Mouse (Mus musculus): Measurements from ENCODE around the gene Keap1. TPM values are rescaled to one million over a fixed set of nuclear protein-coding genes. Genes with fewer than 3 reads are reported as not detected.
"Not testable (repeated sequence)": the region's sequence is repeated elsewhere in the genome, so short reads cannot be mapped to it uniquely, and the experiment has no call there.

Gene Keap1
- polyA plus RNA-seq, 1 experiment = 55.4 TPM

DNA sequence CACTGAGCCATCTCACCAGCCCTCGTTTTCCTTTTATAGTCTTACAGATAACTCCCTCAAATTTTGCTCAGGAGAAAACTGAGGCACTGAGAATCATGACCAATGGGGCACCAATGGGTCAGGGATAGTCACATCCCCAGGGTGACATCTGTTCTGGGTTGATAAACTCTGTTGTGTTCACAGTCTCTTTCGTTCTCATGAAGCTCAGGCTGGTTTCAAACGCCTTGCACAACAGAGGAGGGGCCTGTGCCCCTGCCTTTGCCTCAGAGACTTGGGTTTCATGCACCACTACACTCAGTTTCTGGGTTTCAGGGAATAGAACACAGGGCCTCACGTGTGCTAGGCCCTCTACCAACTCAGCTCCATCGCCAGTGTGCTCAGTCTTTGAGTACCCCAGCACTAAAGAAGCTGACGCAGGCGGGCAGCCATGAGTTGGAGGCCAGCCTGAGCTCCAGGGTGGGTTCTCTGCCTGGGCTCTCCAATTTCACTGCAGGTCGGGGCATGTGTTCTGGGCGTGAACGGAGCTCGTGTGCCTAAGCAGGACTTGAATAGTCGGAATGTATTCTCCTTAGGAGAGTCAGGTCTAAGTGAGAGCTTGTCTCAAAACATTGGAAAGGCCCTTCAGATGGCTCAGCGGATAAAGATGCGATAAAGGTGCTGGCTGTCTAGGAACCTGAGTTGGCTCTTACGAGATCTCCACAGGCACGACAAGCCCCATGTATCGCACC lies 25.3 kb upstream of the Keap1 start:
- no peak for TF ChIP-seq POLR2A (IDR thresholded peaks at IDR 0.05; ENCODE audit: low read depth, low read length)
- no peak for TF ChIP-seq CTCF (IDR thresholded peaks at IDR 0.05; ENCODE audit: extremely low read depth, insufficient read depth, insufficient read length, insufficient replicate concordance)
- Histone ChIP-seq H3K4me3 (ENCODE audit: extremely low read depth, insufficient read depth, insufficient read length) (peak overlapping the region; percentile 44), H3K36me3 (ENCODE audit: control insufficient read depth, insufficient read depth, low read length) (peaks cover 15% of the 10 kb centered on the region), H3K27ac (ENCODE audit: insufficient read depth, low read length) (peak overlapping the region; percentile 74), H3K27me3 (ENCODE audit: control insufficient read depth, insufficient read depth, low read length) (no peaks in the 10 kb centered on the region), H3K4me1 (ENCODE audit: control insufficient read depth, insufficient read depth, insufficient read length) (peaks cover 24% of the 10 kb centered on the region; the same call in 1 of the 2 replicates)
- DNase-seq (ENCODE audit: low read depth in 1 of 2, low spot score in 2 of 2) = no peak
- WGBS = 32% methylated on average over 17 of the region's 17 CpGs

DNA sequence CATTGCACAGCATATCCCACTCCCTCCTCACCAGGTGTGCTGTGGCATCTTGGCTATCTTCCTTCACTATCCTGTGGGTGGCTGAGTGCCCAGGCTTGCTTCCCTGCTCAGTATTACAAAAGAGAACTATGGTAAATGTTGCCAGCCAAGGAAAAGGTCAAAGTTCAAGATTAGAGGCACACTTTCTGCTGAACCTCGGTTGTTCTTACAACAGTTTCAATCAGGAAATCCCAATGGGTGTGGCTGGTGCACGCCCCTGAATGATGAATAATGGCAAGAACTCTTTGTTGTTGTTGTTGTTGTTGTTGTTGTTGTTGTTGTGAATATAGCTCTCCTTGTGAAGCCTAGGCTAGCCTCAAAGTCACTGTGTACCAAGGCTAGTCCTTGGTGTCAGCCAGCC lies 22.7 kb upstream of the Keap1 start:
- H3K4me3 ChIP-seq (ENCODE audit: extremely low read depth, insufficient read depth, insufficient read length) = no peak overlapping the region
- no peak for DNase-seq (ENCODE audit: low read depth in 1 of 2, low spot score in 2 of 2)
- peaks cover 24% of the 10 kb centered on the region; the same call in 1 of the 2 replicates for H3K4me1 ChIP-seq (ENCODE audit: control insufficient read depth, insufficient read depth, insufficient read length)
- TF ChIP-seq POLR2A (IDR thresholded peaks at IDR 0.05; ENCODE audit: low read depth, low read length) (no peak), CTCF (IDR thresholded peaks at IDR 0.05; ENCODE audit: extremely low read depth, insufficient read depth, insufficient read length, insufficient replicate concordance) (no peak)
- H3K36me3 ChIP-seq (ENCODE audit: control insufficient read depth, insufficient read depth, low read length) = peaks cover 2% of the 10 kb centered on the region; the same call in 1 of the 2 replicates
- no peaks in the 10 kb centered on the region for H3K27me3 ChIP-seq (ENCODE audit: control insufficient read depth, insufficient read depth, low read length)
- no peak overlapping the region for H3K27ac ChIP-seq (ENCODE audit: insufficient read depth, low read length)
- 8% methylated on average over 2 of the region's 2 CpGs for WGBS

DNA sequence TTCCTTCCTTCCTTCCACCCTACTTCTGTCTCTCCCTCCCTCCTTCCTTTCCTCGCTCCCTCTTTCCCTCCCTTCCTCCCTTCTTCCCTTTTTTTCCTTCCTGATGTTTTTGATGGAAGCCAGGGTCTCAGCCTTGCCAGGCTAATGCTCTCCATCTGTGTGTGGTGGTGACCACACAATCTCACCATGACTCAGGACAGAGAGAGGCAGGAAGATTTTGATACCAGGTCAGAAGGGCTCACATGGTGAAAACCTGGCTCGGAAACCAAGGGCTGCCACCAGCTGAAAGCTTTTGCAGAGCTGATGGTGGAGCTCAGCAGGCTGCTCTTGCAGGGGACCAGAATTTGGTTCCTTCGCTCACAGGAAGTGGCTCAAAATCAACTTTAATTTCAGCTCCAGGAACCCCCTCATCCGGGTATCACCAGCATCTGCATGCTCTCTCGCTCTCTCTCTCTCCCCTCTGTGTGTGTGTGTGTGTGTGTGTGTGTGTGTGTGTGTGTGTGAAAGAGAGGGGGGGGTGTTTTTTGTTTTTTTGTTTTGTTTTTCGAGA lies 21.4 kb upstream of the Keap1 start:
- WGBS = 56% methylated on average over 6 of the region's 6 CpGs
- TF ChIP-seq POLR2A (IDR thresholded peaks at IDR 0.05; ENCODE audit: low read depth, low read length) = no peak
- TF ChIP-seq CTCF (IDR thresholded peaks at IDR 0.05; ENCODE audit: extremely low read depth, insufficient read depth, insufficient read length, insufficient replicate concordance) = no peak
- no peak overlapping the region for H3K27ac ChIP-seq (ENCODE audit: insufficient read depth, low read length)
- no peak for DNase-seq (ENCODE audit: low read depth in 1 of 2, low spot score in 2 of 2)
- no peaks in the 10 kb centered on the region for H3K36me3 ChIP-seq (ENCODE audit: control insufficient read depth, insufficient read depth, low read length)
- no peak overlapping the region for H3K4me3 ChIP-seq (ENCODE audit: extremely low read depth, insufficient read depth, insufficient read length)
- no peaks in the 10 kb centered on the region for H3K27me3 ChIP-seq (ENCODE audit: control insufficient read depth, insufficient read depth, low read length)
- H3K4me1 ChIP-seq (ENCODE audit: control insufficient read depth, insufficient read depth, insufficient read length) = peaks cover 21% of the 10 kb centered on the region; the same call in 1 of the 2 replicates

DNA sequence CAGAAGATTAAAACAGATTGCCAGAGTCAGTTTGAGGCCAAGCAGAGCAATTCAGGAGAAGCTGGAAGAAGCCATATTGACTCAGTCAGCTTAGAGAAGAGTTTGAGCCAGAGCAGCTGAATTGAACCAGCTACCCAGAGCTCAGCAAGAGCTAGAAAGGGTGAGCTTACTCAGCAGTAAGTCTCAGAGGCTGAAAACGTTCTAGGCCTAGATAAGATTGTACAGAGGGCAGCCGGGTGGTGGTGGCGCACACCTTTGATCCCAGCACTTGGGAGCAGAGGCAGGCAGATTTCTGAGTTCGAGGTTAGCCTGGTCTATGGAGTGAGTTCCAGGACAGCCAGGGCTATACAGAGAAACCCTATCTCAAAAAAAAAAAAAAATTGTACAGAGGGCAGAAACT lies 17.2 kb upstream of the Keap1 start:
- not testable (repeated sequence) for DNase-seq (ENCODE audit: low read depth in 1 of 2, low spot score in 2 of 2); H3K36me3 ChIP-seq (ENCODE audit: control insufficient read depth, insufficient read depth, low read length); H3K4me3 ChIP-seq (ENCODE audit: extremely low read depth, insufficient read depth, insufficient read length); H3K27ac ChIP-seq (ENCODE audit: insufficient read depth, low read length); H3K4me1 ChIP-seq (ENCODE audit: control insufficient read depth, insufficient read depth, insufficient read length); H3K27me3 ChIP-seq (ENCODE audit: control insufficient read depth, insufficient read depth, low read length)
- 96% methylated on average over 4 of the region's 4 CpGs for WGBS

DNA sequence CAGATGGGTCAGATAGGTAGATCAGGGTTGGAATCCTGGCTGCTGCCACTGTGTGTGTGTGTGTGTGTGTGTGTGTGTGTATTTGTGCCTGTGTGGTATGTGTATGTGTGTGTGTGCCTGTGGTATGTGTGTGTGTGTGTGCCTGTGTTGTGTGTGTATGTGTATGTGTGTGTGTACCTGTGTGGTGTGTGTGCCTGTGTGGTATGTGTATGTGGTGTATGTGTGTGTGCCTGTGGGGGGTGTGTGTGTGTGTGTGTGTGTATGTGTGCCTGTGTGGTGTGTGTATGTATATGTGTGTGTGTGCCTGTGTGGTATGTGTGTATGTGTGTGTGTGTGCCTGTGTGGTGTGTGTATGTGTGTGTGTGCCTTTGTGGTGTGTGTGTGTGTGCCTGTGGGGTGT lies 15.5 kb upstream of the Keap1 start:
- Histone ChIP-seq H3K36me3 (ENCODE audit: control insufficient read depth, insufficient read depth, low read length) (no peaks in the 10 kb centered on the region), H3K27me3 (ENCODE audit: control insufficient read depth, insufficient read depth, low read length) (no peaks in the 10 kb centered on the region), H3K4me3 (ENCODE audit: extremely low read depth, insufficient read depth, insufficient read length) (no peak overlapping the region), H3K4me1 (ENCODE audit: control insufficient read depth, insufficient read depth, insufficient read length) (no peaks in the 10 kb centered on the region), H3K27ac (ENCODE audit: insufficient read depth, low read length) (no peak overlapping the region)
- no peak for DNase-seq (ENCODE audit: low read depth in 1 of 2, low spot score in 2 of 2)
- TF ChIP-seq POLR2A (IDR thresholded peaks at IDR 0.05; ENCODE audit: low read depth, low read length) (no peak), CTCF (IDR thresholded peaks at IDR 0.05; ENCODE audit: extremely low read depth, insufficient read depth, insufficient read length, insufficient replicate concordance) (no peak)

DNA sequence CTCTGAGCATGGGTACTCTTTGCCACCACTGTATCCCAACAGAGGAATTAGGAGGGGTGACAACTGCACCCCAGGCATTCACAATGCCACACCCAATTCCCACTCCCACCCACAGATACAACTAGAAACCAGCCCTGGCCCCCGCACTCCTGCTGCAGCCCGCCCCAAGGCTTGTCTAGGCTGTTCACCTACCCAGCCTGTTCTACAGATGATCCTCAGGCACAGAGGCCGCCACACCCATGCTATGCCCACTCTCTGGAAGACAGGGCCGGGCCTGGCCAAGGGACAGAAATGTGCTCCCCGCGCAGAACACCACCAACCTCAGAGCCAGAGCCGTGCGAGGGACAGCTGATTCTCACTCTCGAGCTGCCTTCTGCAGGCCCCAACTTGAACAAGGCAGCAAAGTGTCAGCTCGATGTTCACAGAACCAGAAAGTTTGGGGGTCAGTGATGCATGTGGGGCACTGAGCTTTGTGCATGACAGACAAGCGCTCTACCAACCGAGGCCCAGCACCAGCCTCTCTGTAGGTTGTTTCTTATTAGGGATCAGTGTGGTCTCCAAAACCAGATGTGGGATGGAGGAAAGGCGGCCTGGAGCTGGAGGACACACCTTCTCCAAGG lies 12.1 kb upstream of the Keap1 start:
- no peak for TF ChIP-seq POLR2A (IDR thresholded peaks at IDR 0.05; ENCODE audit: low read depth, low read length)
- no peak for TF ChIP-seq CTCF (IDR thresholded peaks at IDR 0.05; ENCODE audit: extremely low read depth, insufficient read depth, insufficient read length, insufficient replicate concordance)
- 85% methylated on average over 13 of the region's 13 CpGs for WGBS
- DNase-seq (ENCODE audit: low read depth in 1 of 2, low spot score in 2 of 2) = no peak
- Histone ChIP-seq H3K27me3 (ENCODE audit: control insufficient read depth, insufficient read depth, low read length) (peaks cover 9% of the 10 kb centered on the region; the same call in 1 of the 2 replicates), H3K4me3 (ENCODE audit: extremely low read depth, insufficient read depth, insufficient read length) (no peak overlapping the region), H3K27ac (ENCODE audit: insufficient read depth, low read length) (no peak overlapping the region), H3K36me3 (ENCODE audit: control insufficient read depth, insufficient read depth, low read length) (no peaks in the 10 kb centered on the region), H3K4me1 (ENCODE audit: control insufficient read depth, insufficient read depth, insufficient read length) (no peaks in the 10 kb centered on the region)

DNA sequence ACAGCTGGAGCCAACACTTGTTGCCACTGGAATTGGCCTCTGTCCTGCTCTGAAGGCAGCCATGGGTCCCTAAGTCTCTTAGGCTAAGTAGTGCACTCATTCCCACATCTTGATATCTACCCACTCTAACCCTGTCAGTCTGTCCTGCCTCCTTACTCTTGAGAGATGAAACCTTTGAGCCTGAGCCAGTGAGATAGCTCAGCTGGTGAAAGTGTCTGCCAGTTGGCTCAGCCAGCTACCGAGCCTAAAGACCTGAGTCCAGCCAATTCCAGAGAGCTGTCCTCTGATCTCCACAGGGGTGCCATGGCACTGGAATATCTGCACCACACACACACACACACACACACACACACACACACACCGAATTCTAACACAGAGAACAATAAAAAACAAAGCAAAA lies 11.3 kb upstream of the Keap1 start:
- H3K4me3 ChIP-seq (ENCODE audit: extremely low read depth, insufficient read depth, insufficient read length) = no peak overlapping the region
- DNase-seq (ENCODE audit: low read depth in 1 of 2, low spot score in 2 of 2) = no peak
- no peaks in the 10 kb centered on the region for H3K4me1 ChIP-seq (ENCODE audit: control insufficient read depth, insufficient read depth, insufficient read length)
- H3K27ac ChIP-seq (ENCODE audit: insufficient read depth, low read length) = no peak overlapping the region
- H3K36me3 ChIP-seq (ENCODE audit: control insufficient read depth, insufficient read depth, low read length) = no peaks in the 10 kb centered on the region
- 72% methylated on average over 2 of the region's 2 CpGs for WGBS
- no peak for TF ChIP-seq CTCF (IDR thresholded peaks at IDR 0.05; ENCODE audit: extremely low read depth, insufficient read depth, insufficient read length, insufficient replicate concordance)
- no peak for TF ChIP-seq POLR2A (IDR thresholded peaks at IDR 0.05; ENCODE audit: low read depth, low read length)
- peaks cover 9% of the 10 kb centered on the region; the same call in 1 of the 2 replicates for H3K27me3 ChIP-seq (ENCODE audit: control insufficient read depth, insufficient read depth, low read length)
